Mouse (Mus musculus) activated CD4-positive, CD25-positive, alpha-beta regulatory T cell, adult 4 months (primary cell): ENCODE results near the gene Adgrb3. TPM values are rescaled to one million over a fixed set of nuclear protein-coding genes. Genes with fewer than 3 reads are reported as not detected.
"Not testable (repeated sequence)": the region's sequence is repeated elsewhere in the genome, so short reads cannot be mapped to it uniquely, and the experiment has no call there.

Experiments
- ATAC-seq: one replicate; pipeline ENCODE4 v1.8.0; 2017
- polyA plus RNA-seq, 2 experiments: library from polyadenylated mRNA; unstranded; fragments of 100-300 nt; shearing (Covaris generic); gene quantifications; one replicate each; pipeline ENCODE4 v1.2.1; 2017

The Adgrb3 gene
- polyA plus RNA-seq, 2 experiments from 2014 or later, result 0.12 TPM; not detected in 1

DNA sequence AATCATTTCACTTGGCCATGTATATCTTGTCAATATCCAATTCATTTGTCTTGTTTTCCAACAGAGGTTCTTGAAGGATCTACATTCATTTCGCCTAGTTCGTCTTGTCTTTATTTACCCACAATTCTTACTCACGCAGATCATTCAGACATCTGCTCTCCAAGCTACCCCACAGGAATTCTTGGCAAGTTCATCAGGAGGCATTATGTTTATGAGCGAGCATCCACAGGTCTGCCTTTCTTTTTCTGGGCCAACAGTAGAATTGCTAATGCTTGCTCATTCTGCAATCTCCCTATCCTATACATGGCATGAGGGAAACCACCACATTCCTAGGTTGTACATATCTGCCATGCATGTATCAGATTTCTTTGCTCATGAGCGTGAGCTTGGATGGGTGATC, 99.7 kb downstream of the Adgrb3 start:
- no peak for ATAC-seq

DNA sequence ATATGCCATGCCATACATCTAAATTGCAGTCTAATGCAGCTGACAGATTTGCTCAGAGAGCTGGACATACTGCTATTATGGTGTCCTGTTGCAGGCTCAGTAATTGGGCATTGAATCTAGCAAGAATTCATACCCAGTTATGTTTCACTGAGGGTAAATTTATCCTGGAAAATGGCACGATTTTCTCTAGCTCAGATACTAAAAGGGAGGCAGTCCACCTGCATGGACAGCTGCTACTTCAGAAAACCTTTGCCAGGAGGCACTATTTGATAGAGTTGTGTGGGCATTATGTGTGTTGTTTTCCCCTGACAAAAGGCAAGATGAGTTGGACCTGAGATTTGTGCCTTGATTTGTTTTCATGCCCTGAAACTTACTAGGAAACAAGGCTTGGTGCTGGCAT, 118.0 kb downstream of the Adgrb3 start:
- no peak for ATAC-seq

GRCm38 (mm10) chr1:25706299-25706698, 123.2 kb downstream of the Adgrb3 start:
- no peak for ATAC-seq

DNA sequence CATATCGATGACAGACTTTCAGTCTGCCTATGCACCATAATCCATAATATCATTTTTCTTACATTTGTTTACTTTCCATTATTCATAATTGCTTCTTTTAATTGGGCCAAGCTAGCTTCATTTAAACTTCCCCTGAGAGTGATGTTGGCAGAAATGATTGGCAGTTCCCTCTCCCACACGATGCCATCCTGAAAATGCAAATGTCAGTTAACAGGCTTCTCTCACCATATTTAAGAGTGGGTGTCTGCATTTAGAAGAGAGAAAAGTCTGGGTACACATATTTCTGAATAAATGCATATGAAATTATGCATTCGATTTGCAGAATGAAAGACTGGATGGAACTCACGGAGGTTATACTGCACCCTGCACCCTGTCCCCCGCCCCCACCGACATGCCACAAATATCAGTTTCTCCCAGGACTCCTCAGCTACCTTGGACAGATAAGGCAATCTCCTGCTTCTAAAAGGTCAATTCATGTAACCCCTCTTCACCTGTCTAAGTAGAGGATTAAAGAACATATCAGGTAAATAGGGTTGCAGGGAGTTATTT, 130.7 kb downstream of the Adgrb3 start:
- ATAC-seq, result no peak

DNA sequence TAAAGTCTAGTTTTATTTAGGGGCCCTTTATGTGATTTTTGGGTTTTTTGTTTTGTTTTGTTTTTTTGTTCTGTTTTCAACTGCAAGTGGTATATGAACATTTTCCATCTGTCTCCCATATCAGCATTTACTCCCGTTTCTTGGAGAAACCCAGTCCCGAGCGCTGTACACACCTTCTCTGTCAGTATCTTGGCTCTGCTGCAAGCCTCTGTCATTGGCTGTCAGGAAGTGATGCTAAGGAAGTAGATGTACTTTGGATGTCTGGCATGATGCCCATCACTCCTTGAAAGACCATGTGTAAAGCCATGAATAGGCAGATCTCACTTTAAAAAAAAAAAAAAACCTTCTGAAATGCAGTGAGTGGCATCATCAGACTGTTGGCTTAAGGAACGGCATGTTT, 132.3 kb downstream of the Adgrb3 start:
- ATAC-seq, result no peak

GRCm38 (mm10) chr1:25696771-25697170, 132.7 kb downstream of the Adgrb3 start:
- ATAC-seq, result no peak

- no peak for ATAC-seq
Observed at GRCm38 (mm10) chr1:25682118-25682517, 147.4 kb downstream of the Adgrb3 start.

DNA sequence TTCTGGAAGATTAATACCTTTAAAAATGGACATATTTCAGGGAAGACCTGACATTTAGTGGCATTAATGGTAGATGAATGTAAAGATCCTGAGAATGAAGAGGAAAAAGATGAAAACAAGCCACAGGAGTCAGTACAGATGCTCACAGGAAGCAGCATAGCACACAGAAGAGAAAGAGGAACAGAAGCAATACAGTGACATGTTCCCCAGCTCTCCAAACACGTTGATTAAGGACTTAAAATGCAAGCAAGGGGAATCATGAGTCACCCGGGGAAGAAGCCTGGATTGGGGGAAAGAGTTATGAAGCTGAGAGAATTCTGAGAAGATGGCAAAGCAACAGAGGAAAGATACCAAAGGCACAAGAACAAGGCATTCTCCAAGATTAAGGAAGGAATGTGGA, 149.9 kb downstream of the Adgrb3 start:
- no peak for ATAC-seq

GRCm38 (mm10) chr1:25652717-25653116, 176.8 kb downstream of the Adgrb3 start:
- no peak for ATAC-seq

- no peak for ATAC-seq
Observed at GRCm38 (mm10) chr1:25644256-25644655, 185.3 kb downstream of the Adgrb3 start.

DNA sequence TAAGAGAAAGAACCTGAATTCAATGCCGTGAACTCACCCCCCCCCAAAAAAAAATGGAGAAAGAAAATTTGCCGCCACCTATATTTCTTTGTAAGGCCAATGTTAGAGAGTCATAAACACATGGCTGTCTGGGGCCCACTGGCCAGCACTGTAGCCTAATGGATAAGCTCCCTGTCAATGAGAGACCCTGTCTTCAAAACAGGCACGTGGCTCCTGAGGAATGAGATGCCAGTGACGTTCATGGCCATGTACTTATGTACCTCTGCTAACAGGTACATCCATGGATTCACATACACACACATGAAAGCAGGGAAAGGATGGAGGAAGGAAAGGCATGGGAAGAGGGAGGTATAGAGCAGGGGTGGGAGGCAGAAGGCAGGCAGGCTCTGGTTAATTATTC, 208.0 kb downstream of the Adgrb3 start:
- ATAC-seq, result no peak

DNA sequence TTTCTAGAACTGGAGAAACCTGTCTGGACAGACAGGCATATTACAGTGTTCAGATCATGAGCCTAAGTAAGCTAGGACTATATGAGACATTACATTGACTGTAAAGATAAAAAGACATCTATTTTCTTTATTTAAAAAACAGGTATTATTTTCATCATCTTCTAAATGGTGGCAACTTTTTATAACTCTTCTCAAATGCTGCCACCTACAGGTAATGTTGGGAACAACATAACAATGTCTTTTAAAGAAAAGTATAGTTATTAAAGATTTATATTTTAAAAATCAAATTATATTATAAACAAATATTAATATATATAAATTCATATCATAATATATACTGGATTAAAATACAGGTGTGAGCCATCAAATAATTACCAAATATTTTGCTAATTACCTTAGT, 212.6 kb downstream of the Adgrb3 start:
- no peak for ATAC-seq

GRCm38 (mm10) chr1:25610776-25611175, 218.7 kb downstream of the Adgrb3 start:
- not testable (repeated sequence) for ATAC-seq

- no peak for ATAC-seq
Observed at GRCm38 (mm10) chr1:25598941-25599340, 230.6 kb downstream of the Adgrb3 start.

- no peak for ATAC-seq
Observed at GRCm38 (mm10) chr1:25588568-25589118, 240.9 kb downstream of the Adgrb3 start.

GRCm38 (mm10) chr1:25581698-25582097, 247.8 kb downstream of the Adgrb3 start:
- ATAC-seq, result no peak

- no peak for ATAC-seq
Observed at GRCm38 (mm10) chr1:25577836-25578235, 251.7 kb downstream of the Adgrb3 start.

DNA sequence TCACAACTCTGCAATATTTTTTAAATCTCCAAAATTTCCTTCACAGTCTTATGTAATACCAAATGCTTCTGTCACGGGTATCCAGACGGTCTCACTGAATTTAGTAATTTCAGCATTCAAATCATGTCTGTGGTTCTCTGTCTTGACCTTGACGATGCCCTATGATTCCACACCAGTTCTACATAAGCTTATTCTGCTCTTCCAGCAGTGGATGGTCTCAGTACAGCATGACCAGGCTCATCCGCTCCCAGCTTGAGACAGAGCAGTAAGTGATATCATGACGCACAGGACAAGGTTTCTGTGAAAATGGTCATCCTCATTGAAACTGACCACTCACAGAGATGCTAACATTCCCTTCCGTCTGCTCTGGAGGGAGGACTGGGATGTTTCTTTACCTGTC, 252.9 kb downstream of the Adgrb3 start:
- no peak for ATAC-seq

GRCm38 (mm10) chr1:25568096-25568495, 261.4 kb downstream of the Adgrb3 start:
- no peak for ATAC-seq

GRCm38 (mm10) chr1:25546072-25546471, 283.4 kb downstream of the Adgrb3 start:
- ATAC-seq, result no peak

DNA sequence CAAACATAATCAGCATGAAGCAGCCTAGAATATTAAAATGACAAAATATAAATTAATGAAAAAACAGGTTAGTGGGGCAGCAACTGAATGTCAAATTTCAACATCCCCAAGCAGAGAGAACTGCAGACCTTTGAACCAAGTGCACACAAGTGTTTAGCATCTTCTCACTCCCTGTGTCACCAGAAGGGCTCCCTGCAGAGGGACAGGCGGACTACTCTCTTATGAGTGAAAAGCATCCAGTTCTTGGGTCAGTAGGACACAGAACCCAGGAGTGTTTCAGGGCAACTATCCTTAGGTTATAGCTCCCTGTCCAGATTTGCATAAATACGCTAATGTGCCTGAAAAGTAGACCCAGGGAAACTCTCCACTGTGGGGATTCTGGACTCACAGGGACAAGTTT, 285.6 kb downstream of the Adgrb3 start:
- ATAC-seq, result no peak

- ATAC-seq, result no peak
Observed at GRCm38 (mm10) chr1:25542891-25543290, 286.6 kb downstream of the Adgrb3 start.

GRCm38 (mm10) chr1:25526976-25527375, 302.5 kb downstream of the Adgrb3 start:
- ATAC-seq, result no peak

GRCm38 (mm10) chr1:25510321-25511055, 319.0 kb downstream of the Adgrb3 start:
- ATAC-seq, result no peak
